8 mouse cellular contexts compared by ENCODE assay signal in the genomic region with DNA sequence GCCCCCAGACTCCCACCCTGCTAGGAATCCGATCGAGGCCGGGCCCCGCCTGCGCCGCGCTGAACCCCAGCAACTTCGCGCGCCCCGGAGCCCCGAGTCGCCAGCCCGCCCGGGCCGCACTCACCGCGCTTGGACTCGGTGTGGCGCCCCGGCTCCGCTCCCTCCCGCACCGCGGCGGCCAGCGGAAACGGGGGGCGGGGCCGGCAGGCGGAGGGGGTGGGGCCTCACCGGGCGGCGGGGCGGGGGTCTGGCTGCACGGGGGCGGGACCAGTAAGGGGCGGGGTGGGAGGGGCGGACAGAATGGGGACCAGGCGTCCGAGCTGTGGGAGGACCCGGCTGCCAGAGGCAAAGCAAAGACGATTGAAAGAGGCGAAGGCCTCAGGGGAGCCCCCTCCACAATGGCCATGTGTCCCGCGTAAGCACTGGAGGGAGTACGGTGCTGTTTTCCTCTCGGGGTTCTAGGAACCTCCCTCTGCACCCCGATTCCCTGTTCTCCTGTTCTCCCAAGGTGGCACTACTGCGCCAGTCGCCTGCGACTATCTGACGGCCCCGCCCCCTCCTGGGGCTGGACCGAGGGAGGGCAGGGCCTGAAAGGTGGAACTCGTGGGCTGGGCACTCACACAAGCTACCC. TPM values are rescaled to one million over a fixed set of nuclear protein-coding genes. Genes with fewer than 3 reads are reported as not detected.
DNase-seq lines count a peak whose midpoint lies in the region; ATAC-seq and TF ChIP-seq lines count a peak whose summit lies in the region.

A gene (minus strand): TSS at position 205 of the 631 bp plus-strand sequence.

- H3K9ac ChIP-seq in embryonic facial prominence, embryonic 13.5 days: peak within 1 kb of the TSS; percentile 86
- peak within 1 kb of the TSS; percentile 80 for H3K9ac ChIP-seq in heart, embryonic 11.5 days (ENCODE audit: low read depth, low read length)
- peak within 1 kb of the TSS; percentile 88 for H3K9ac ChIP-seq in kidney, embryonic 15.5 days
- peak within 1 kb of the TSS; percentile 67 for H3K9ac ChIP-seq in liver, embryonic 12.5 days
- peak within 1 kb of the TSS; percentile 84 for H3K9ac ChIP-seq in stomach, postnatal 0 days (ENCODE audit: low read length)

- peak; percentile 84 for ATAC-seq in embryonic facial prominence, embryonic 13.5 days (ENCODE audit: insufficient number of reproducible peaks, insufficient read depth, low FRiP score, low TSS enrichment, low read depth)
- peak; percentile 89 for ATAC-seq in heart, embryonic 11.5 days (replicated peaks; ENCODE audit: insufficient number of reproducible peaks, low FRiP score, low TSS enrichment)
- peak; percentile 92 for ATAC-seq in kidney, embryonic 15.5 days (replicated peaks; ENCODE audit: low FRiP score)
- peak; percentile 83 for ATAC-seq in liver, embryonic 12.5 days
- peak; percentile 94 for ATAC-seq in stomach, postnatal 0 days (ENCODE audit: low FRiP score, low TSS enrichment)

- H3K4me2 ChIP-seq in embryonic facial prominence, embryonic 13.5 days: peak within 1 kb of the TSS; percentile 84
- H3K4me2 ChIP-seq in heart, embryonic 11.5 days: peak within 1 kb of the TSS; percentile 80
- peak within 1 kb of the TSS; percentile 88 for H3K4me2 ChIP-seq in kidney, embryonic 15.5 days
- peak within 1 kb of the TSS; percentile 87 for H3K4me2 ChIP-seq in liver, embryonic 12.5 days
- H3K4me2 ChIP-seq in stomach, postnatal 0 days (replicated peaks; ENCODE audit: low read depth): peak within 1 kb of the TSS; percentile 65

- H3K9me3 ChIP-seq in embryonic facial prominence, embryonic 13.5 days: no peaks in the 10 kb centered on the region
- no peaks in the 10 kb centered on the region for H3K9me3 ChIP-seq in heart, embryonic 11.5 days (replicated peaks; ENCODE audit: control insufficient read depth, low read length)
- no peaks in the 10 kb centered on the region for H3K9me3 ChIP-seq in kidney, embryonic 15.5 days (replicated peaks)
- H3K9me3 ChIP-seq in liver, embryonic 12.5 days (replicated peaks): no peaks in the 10 kb centered on the region
- H3K9me3 ChIP-seq in stomach, postnatal 0 days (ENCODE audit: control insufficient read depth, low read length): no peaks in the 10 kb centered on the region

- H3K36me3 ChIP-seq in embryonic facial prominence, embryonic 13.5 days: peaks cover 7% of the 10 kb centered on the region; the same call in 1 of the 2 replicates
- H3K36me3 ChIP-seq in heart, embryonic 11.5 days (ENCODE audit: control insufficient read depth, insufficient read depth, low read length): no peaks in the 10 kb centered on the region
- H3K36me3 ChIP-seq in kidney, embryonic 15.5 days: no peaks in the 10 kb centered on the region
- no peaks in the 10 kb centered on the region for H3K36me3 ChIP-seq in liver, embryonic 12.5 days
- no peaks in the 10 kb centered on the region for H3K36me3 ChIP-seq in stomach, postnatal 0 days (ENCODE audit: control insufficient read depth, insufficient read depth, low read length)

- H3K27ac ChIP-seq in embryonic facial prominence, embryonic 13.5 days: peak within 1 kb of the TSS; percentile 88
- H3K27ac ChIP-seq in heart, embryonic 11.5 days (ENCODE audit: low read depth, low read length): peak within 1 kb of the TSS; percentile 81
- peak within 1 kb of the TSS; percentile 96 for H3K27ac ChIP-seq in kidney, embryonic 15.5 days
- peak within 1 kb of the TSS; percentile 36; the same call in 1 of the 2 replicates for H3K27ac ChIP-seq in liver, embryonic 12.5 days
- peak within 1 kb of the TSS; percentile 89 for H3K27ac ChIP-seq in stomach, postnatal 0 days (replicated peaks)

- peak within 1 kb of the TSS; percentile 64 for H3K4me3 ChIP-seq in embryonic facial prominence, embryonic 13.5 days
- peak within 1 kb of the TSS; percentile 74 for H3K4me3 ChIP-seq in heart, embryonic 11.5 days (ENCODE audit: low read depth, low read length)
- H3K4me3 ChIP-seq in kidney, embryonic 15.5 days (replicated peaks): peak within 1 kb of the TSS; percentile 77
- peak within 1 kb of the TSS; percentile 57 for H3K4me3 ChIP-seq in liver, embryonic 12.5 days
- peak within 1 kb of the TSS; percentile 70 for H3K4me3 ChIP-seq in stomach, postnatal 0 days (ENCODE audit: low read depth, low read length)

- DNase-seq in 3T3-L1 (ENCODE audit: low read depth, low spot score): peak; percentile 82
- peak; percentile 87 for DNase-seq in adrenal gland, postnatal 25 days
- DNase-seq in naive thymus-derived CD4-positive, alpha-beta T cell, adult 2 months (ENCODE audit: low read depth): peak; percentile 34
- peak; percentile 87 for DNase-seq in stomach, postnatal 0 days (ENCODE audit: low spot score)

- H3K27me3 ChIP-seq in embryonic facial prominence, embryonic 13.5 days: peaks cover 8% of the 10 kb centered on the region; the same call in 1 of the 2 replicates
- H3K27me3 ChIP-seq in heart, embryonic 11.5 days (ENCODE audit: control insufficient read depth, insufficient read depth, low read length): no peaks in the 10 kb centered on the region
- no peaks in the 10 kb centered on the region for H3K27me3 ChIP-seq in kidney, embryonic 15.5 days
- H3K27me3 ChIP-seq in liver, embryonic 12.5 days (replicated peaks): peaks cover 27% of the 10 kb centered on the region
- no peaks in the 10 kb centered on the region for H3K27me3 ChIP-seq in stomach, postnatal 0 days (ENCODE audit: control insufficient read depth, insufficient read depth, low read length)

- WGBS in embryonic facial prominence, embryonic 13.5 days: 1% methylated on average over 41 of the region's 56 CpGs
- under 1% methylated on average over 51 of the region's 56 CpGs for WGBS in heart, embryonic 11.5 days (ENCODE audit: insufficient replicate concordance)
- WGBS in kidney, embryonic 15.5 days: 0% methylated on average over 53 of the region's 56 CpGs
- under 1% methylated on average over 47 of the region's 56 CpGs for WGBS in liver, embryonic 12.5 days (ENCODE audit: insufficient replicate concordance)
- WGBS in stomach, postnatal 0 days: under 1% methylated on average over 23 of the region's 56 CpGs

- TF ChIP-seq CTCF in stomach, postnatal 0 days (IDR thresholded peaks at IDR 0.05; ENCODE audit: low read depth): peak; percentile 51

- no peak for TF ChIP-seq EP300 in stomach, postnatal 0 days (optimal IDR thresholded peaks at IDR 0.05)

- peaks cover 24% of the 10 kb centered on the region for H3K4me1 ChIP-seq in embryonic facial prominence, embryonic 13.5 days
- peaks cover 15% of the 10 kb centered on the region for H3K4me1 ChIP-seq in heart, embryonic 11.5 days (ENCODE audit: control insufficient read depth, insufficient read depth, low read length)
- peaks cover 31% of the 10 kb centered on the region for H3K4me1 ChIP-seq in kidney, embryonic 15.5 days
- H3K4me1 ChIP-seq in liver, embryonic 12.5 days: peaks cover 17% of the 10 kb centered on the region
- H3K4me1 ChIP-seq in stomach, postnatal 0 days (replicated peaks; ENCODE audit: control insufficient read depth, insufficient read depth): no peaks in the 10 kb centered on the region

RNA-seq across cellular contexts. Expression of the gene that starts here (rescaled TPM):
- 44.1 and 46.6 TPM in 2 replicates for total RNA-seq in adrenal gland, postnatal 25 days (2021)
- 115 and 116 TPM in 2 replicates for polyA plus RNA-seq in embryonic facial prominence, embryonic 13.5 days (2015; fragmentation: Nextera tagmentation; extraction: Ambion mirVana)
- polyA plus RNA-seq in heart, embryonic 11.5 days (2014; fragmentation: Nextera tagmentation; extraction: Ambion mirVana): 130 and 148 TPM in 2 replicates
- polyA plus RNA-seq in kidney, embryonic 15.5 days (2015; fragmentation: Nextera tagmentation; extraction: Ambion mirVana): 115 and 121 TPM in 2 replicates
- 23.3 and 26.4 TPM in 2 replicates for polyA plus RNA-seq in liver, embryonic 12.5 days (2016; fragmentation: Nextera tagmentation; extraction: Ambion mirVana)
- 77.3 and 85.9 TPM in 2 replicates for polyA plus RNA-seq in stomach, postnatal 0 days (2015; fragmentation: Nextera tagmentation; extraction: Ambion mirVana)

Comparison
In these comparisons a context has a peak if more than half of its experiments do, and no peak if none do; other contexts are left out.
1. Peak in every context shown above with its lines: DNase-seq, ATAC-seq, H3K4me3 ChIP-seq and H3K27ac ChIP-seq.
2. DNase-seq: peak in every context shown above with its lines; median percentile 87 in adrenal gland, postnatal 25 days; 87 in stomach, postnatal 0 days; 82 in 3T3-L1; 34 in naive thymus-derived CD4-positive, alpha-beta T cell, adult 2 months.
3. H3K27ac ChIP-seq: peak in every context shown above with its lines; median percentile 96 in kidney, embryonic 15.5 days; 89 in stomach, postnatal 0 days; 88 in embryonic facial prominence, embryonic 13.5 days; 81 in heart, embryonic 11.5 days; 36 in liver, embryonic 12.5 days.